Mouse (Mus musculus) cortical plate, adult 2 months (tissue): ENCODE results near the gene Slc2a9.

Experiments used
- CTCF ChIP-seq: fragments of 200-500 bp; IDR thresholded peaks from 2 replicates; pipeline ENCODE4 v1.5.1; 2011; ENCODE audit warnings: mild to moderate bottlenecking, control low read depth, low read length; ENCODE audit not compliant: insufficient read depth; ENCODE audit errors: extremely low read depth
- POLR2A ChIP-seq: fragments of 200-500 bp; IDR thresholded peaks from 2 replicates; pipeline ENCODE4 v1.6.1; 2011; ENCODE audit warnings: mild to moderate bottlenecking, low read length, control low read depth; ENCODE audit not compliant: insufficient read depth; ENCODE audit errors: extremely low read depth

GRCm38 (mm10) chr5:38509568-38509967, 6.6 kb upstream of the Slc2a9 start:
- TF ChIP-seq CTCF, result no peak
- no peak for TF ChIP-seq POLR2A
